Mouse (Mus musculus): ENCODE measurements at regions not wholly inside any gene's neighbourhood (a gene's known extent, or its start where the extent isn't known, plus 50 kb on each side); places are given as distances from the start of the nearest gene placed in this dataset.

DNA sequence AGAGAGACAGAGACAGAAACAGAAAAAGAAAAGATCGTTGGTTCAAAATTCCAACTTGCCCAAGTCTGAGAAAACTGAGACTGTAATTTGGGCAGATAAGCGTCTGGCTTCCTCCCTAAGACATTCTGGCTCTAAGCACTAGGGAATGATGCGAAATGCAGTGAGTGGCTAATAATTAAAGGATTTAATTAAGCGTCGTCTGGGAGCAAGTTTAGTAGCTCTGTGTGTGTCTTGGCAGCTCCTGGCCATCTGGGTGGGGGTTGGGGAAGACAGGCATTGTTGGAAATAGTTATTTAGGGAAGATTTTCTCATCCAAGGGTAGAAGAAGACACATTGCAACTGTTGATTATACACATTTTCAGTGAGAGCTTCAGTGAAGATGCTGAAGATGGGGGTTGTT lies 311.5 kb downstream of the Wdr11 start:
- TF ChIP-seq CTCF (IDR thresholded peaks at IDR 0.05; ENCODE audit: borderline replicate concordance, extremely low read depth, insufficient read depth, insufficient read length): no peak
- TF ChIP-seq POLR2A (IDR thresholded peaks at IDR 0.05; ENCODE audit: borderline replicate concordance, extremely low read depth, insufficient read depth, insufficient read length, poor library complexity, severe bottlenecking): no peak
